ENCODE assay signal across 7 mouse cellular contexts in genomic region chr14:103070790-103071189, GRCm38 (mm10). TPM values are rescaled to one million over a fixed set of nuclear protein-coding genes. Genes with fewer than 3 reads are reported as not detected.
DNase-seq lines count a peak whose midpoint lies in the region; ATAC-seq and TF ChIP-seq lines count a peak whose summit lies in the region.

No protein-coding gene starts in this region.

- H3K27ac ChIP-seq in embryonic facial prominence, embryonic 11.5 days (replicated peaks; ENCODE audit: low read depth, low read length): peak overlapping the region; percentile 66; the same call in 1 of the 2 replicates
- no peak overlapping the region for H3K27ac ChIP-seq in hindbrain, embryonic 11.5 days (ENCODE audit: low read depth, low read length)
- peak overlapping the region; percentile 72 for H3K27ac ChIP-seq in small intestine, adult 2 months (ENCODE audit: insufficient read depth, low read depth, low read length)

- H3K4me1 ChIP-seq in embryonic facial prominence, embryonic 11.5 days (ENCODE audit: control insufficient read depth, insufficient read depth, low read length): no peaks in the 10 kb centered on the region
- no peaks in the 10 kb centered on the region for H3K4me1 ChIP-seq in hindbrain, embryonic 11.5 days (replicated peaks; ENCODE audit: control insufficient read depth, insufficient read depth, low read length)
- peaks cover 3% of the 10 kb centered on the region for H3K4me1 ChIP-seq in lung, adult 2 months (ENCODE audit: control insufficient read depth, insufficient read depth, low read length)
- 0 out of 2 replicates have a peak, but pooled peaks cover 3% of the 10 kb centered on the region for H3K4me1 ChIP-seq in small intestine, adult 2 months (ENCODE audit: control insufficient read depth, insufficient read depth, insufficient read length, low read length)

- no peak for TF ChIP-seq POLR2A in lung, adult 2 months (IDR thresholded peaks at IDR 0.05; ENCODE audit: borderline replicate concordance, extremely low read depth, low read depth, low read length)
- no peak for TF ChIP-seq POLR2A in small intestine, adult 2 months (IDR thresholded peaks at IDR 0.05; ENCODE audit: low read depth, low read length)

- H3K4me3 ChIP-seq in embryonic facial prominence, embryonic 11.5 days (ENCODE audit: low read depth, low read length): peak overlapping the region; percentile 64
- H3K4me3 ChIP-seq in hindbrain, embryonic 11.5 days (ENCODE audit: low read depth, low read length): peak overlapping the region; percentile 65
- peak overlapping the region; percentile 77 for H3K4me3 ChIP-seq in lung, adult 2 months (replicated peaks; ENCODE audit: extremely low read depth, low read depth, low read length)
- H3K4me3 ChIP-seq in small intestine, adult 2 months (ENCODE audit: low read depth, low read length): peak overlapping the region; percentile 71

- peak; percentile 6 for DNase-seq in right cerebral cortex, postnatal 4 days
- no peak for DNase-seq in right cerebral cortex, postnatal 10 days (ENCODE audit: low spot score in 2 of 2)
- peak; percentile 3 for DNase-seq in embryonic facial prominence, embryonic 11.5 days (ENCODE audit: low spot score)
- no peak for DNase-seq in hindbrain, embryonic 11.5 days (ENCODE audit: low spot score)
- no peak for DNase-seq in lung, adult 2 months
- DNase-seq in urinary bladder, postnatal 4 days (ENCODE audit: low spot score in 2 of 2): no peak

- ATAC-seq in embryonic facial prominence, embryonic 11.5 days (replicated peaks; ENCODE audit: insufficient number of reproducible peaks, low FRiP score, low TSS enrichment, low read depth): no peak
- ATAC-seq in hindbrain, embryonic 11.5 days (ENCODE audit: low FRiP score): no peak

- H3K4me2 ChIP-seq in embryonic facial prominence, embryonic 11.5 days (ENCODE audit: low read depth, low read length): peak overlapping the region; percentile 84
- H3K4me2 ChIP-seq in hindbrain, embryonic 11.5 days (replicated peaks; ENCODE audit: low read depth, low read length): peak overlapping the region; percentile 46

- H3K9ac ChIP-seq in embryonic facial prominence, embryonic 11.5 days (replicated peaks; ENCODE audit: low read length): peak overlapping the region; percentile 82
- peak overlapping the region; percentile 77; the same call in 1 of the 2 replicates for H3K9ac ChIP-seq in hindbrain, embryonic 11.5 days (ENCODE audit: low read depth, low read length)

- no peaks in the 10 kb centered on the region for H3K27me3 ChIP-seq in embryonic facial prominence, embryonic 11.5 days (ENCODE audit: control insufficient read depth, insufficient read depth, low read length)
- H3K27me3 ChIP-seq in hindbrain, embryonic 11.5 days (ENCODE audit: control insufficient read depth, insufficient read depth, low read length): no peaks in the 10 kb centered on the region
- no peaks in the 10 kb centered on the region for H3K27me3 ChIP-seq in small intestine, adult 2 months (ENCODE audit: control insufficient read depth, insufficient read depth, low read length)

- 3% methylated on average over 10 of the region's 10 CpGs for WGBS in embryonic facial prominence, embryonic 11.5 days
- WGBS in hindbrain, embryonic 11.5 days: 5% methylated on average over 10 of the region's 10 CpGs
- 3% methylated on average over 10 of the region's 10 CpGs for WGBS in lung, adult 2 months
- 1% methylated on average over 10 of the region's 10 CpGs for WGBS in small intestine, adult 2 months

- peaks cover 2% of the 10 kb centered on the region; the same call in 1 of the 2 replicates for H3K36me3 ChIP-seq in embryonic facial prominence, embryonic 11.5 days (replicated peaks; ENCODE audit: control insufficient read depth, insufficient read depth, low read depth, low read length)
- H3K36me3 ChIP-seq in hindbrain, embryonic 11.5 days (ENCODE audit: control insufficient read depth, insufficient read depth, low read length): no peaks in the 10 kb centered on the region
- peaks cover 20% of the 10 kb centered on the region; the same call in 1 of the 2 replicates for H3K36me3 ChIP-seq in small intestine, adult 2 months (ENCODE audit: control insufficient read depth, insufficient read depth, low read length)

- H3K9me3 ChIP-seq in embryonic facial prominence, embryonic 11.5 days (replicated peaks; ENCODE audit: control insufficient read depth, low read length): no peaks in the 10 kb centered on the region
- no peaks in the 10 kb centered on the region for H3K9me3 ChIP-seq in hindbrain, embryonic 11.5 days (ENCODE audit: control insufficient read depth, low read length)

- TF ChIP-seq CTCF in lung, adult 2 months (IDR thresholded peaks at IDR 0.05; ENCODE audit: insufficient read depth, low read length): no peak
- no peak for TF ChIP-seq CTCF in small intestine, adult 2 months (IDR thresholded peaks at IDR 0.05; ENCODE audit: extremely low read depth, insufficient read length, insufficient replicate concordance, low read depth, low read length)

RNA-seq across cellular contexts. Expression of gene Cln5, which starts 0.8 kb away (rescaled TPM):
- 31.8 and 34.3 TPM in 2 replicates for polyA plus RNA-seq in embryonic facial prominence, embryonic 11.5 days (2014; fragmentation: Nextera tagmentation; extraction: Ambion mirVana)
- 29.3 and 32.2 TPM in 2 replicates for polyA plus RNA-seq in hindbrain, embryonic 11.5 days (2014; fragmentation: Nextera tagmentation; extraction: Ambion mirVana)
- polyA plus RNA-seq in lung, adult 2 months (2012; rRNA removed): 26.1 and 26.9 TPM in 2 replicates
- 7.2 and 15.9 TPM in 2 replicates for polyA plus RNA-seq in small intestine, adult 2 months (2012; rRNA removed)

RNA-seq across cellular contexts. Expression of gene Acod1, which starts 24.0 kb away (rescaled TPM):
- polyA plus RNA-seq in embryonic facial prominence, embryonic 11.5 days (2014; fragmentation: Nextera tagmentation; extraction: Ambion mirVana): not detected in 2 replicates
- not detected in 2 replicates for polyA plus RNA-seq in hindbrain, embryonic 11.5 days (2014; fragmentation: Nextera tagmentation; extraction: Ambion mirVana)
- polyA plus RNA-seq in lung, adult 2 months (2012; rRNA removed): 0.03 and 0.15 TPM in 2 replicates
- polyA plus RNA-seq in small intestine, adult 2 months (2012; rRNA removed): 0.22 and 0.74 TPM in 2 replicates

RNA-seq across cellular contexts. Expression of gene Fbxl3, which starts 28.6 kb away (rescaled TPM):
- polyA plus RNA-seq in embryonic facial prominence, embryonic 11.5 days (2014; fragmentation: Nextera tagmentation; extraction: Ambion mirVana): 24.8 and 27.2 TPM in 2 replicates
- 25.7 and 30.9 TPM in 2 replicates for polyA plus RNA-seq in hindbrain, embryonic 11.5 days (2014; fragmentation: Nextera tagmentation; extraction: Ambion mirVana)
- 82.7 and 123 TPM in 2 replicates for polyA plus RNA-seq in lung, adult 2 months (2012; rRNA removed)
- 28.2 and 79.8 TPM in 2 replicates for polyA plus RNA-seq in small intestine, adult 2 months (2012; rRNA removed)

Comparison
In these comparisons a context has a peak if more than half of its experiments do, and no peak if none do; other contexts are left out.
1. DNase-seq: peak in right cerebral cortex, postnatal 4 days (single experiment) and embryonic facial prominence, embryonic 11.5 days (single experiment); none in right cerebral cortex, postnatal 10 days (0 of 2), hindbrain, embryonic 11.5 days (single experiment), lung, adult 2 months (single experiment) and urinary bladder, postnatal 4 days (0 of 2).
2. Peak in every context shown above with its lines, with median percentiles within 50 percentile points of each other: H3K4me3 ChIP-seq.